Mouse (Mus musculus) thymus, postnatal 4 days (tissue): ENCODE results near the gene Atp11b.

Experiments
- DNase-seq: peaks from one replicate; pipeline ENCODE4 v3.0.0; 2021

Atp11b gene

DNA sequence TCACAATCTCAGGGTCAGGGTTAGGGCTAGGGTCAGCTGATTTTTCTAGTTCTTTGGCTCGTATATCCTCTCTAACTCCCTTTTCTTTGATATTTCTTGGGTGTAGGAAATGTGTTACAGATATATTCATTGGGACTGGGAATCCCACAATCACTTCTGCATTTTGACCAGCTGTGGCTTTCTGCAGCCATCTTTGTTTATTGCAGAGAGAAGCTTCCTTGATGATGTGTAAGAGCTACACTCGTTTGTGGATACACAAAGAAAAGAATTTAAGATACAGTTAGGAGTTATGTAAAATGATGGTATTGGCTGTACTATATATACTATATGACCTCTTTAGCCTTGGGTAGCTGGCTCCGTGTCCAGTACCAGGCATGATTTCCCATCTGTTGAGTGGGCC lies 25.8 kb downstream of the Atp11b start:
- DNase-seq: no peak

GRCm38 (mm10) chr3:35802040-35802439 lies 48.1 kb downstream of the Atp11b start:
- no peak for DNase-seq

GRCm38 (mm10) chr3:35819887-35820286 lies 66.0 kb downstream of the Atp11b start:
- DNase-seq: no peak

GRCm38 (mm10) chr3:35822036-35822435 lies 68.1 kb downstream of the Atp11b start:
- DNase-seq: no peak

GRCm38 (mm10) chr3:35849326-35849725 lies 95.4 kb downstream of the Atp11b start:
- DNase-seq: no peak

DNA sequence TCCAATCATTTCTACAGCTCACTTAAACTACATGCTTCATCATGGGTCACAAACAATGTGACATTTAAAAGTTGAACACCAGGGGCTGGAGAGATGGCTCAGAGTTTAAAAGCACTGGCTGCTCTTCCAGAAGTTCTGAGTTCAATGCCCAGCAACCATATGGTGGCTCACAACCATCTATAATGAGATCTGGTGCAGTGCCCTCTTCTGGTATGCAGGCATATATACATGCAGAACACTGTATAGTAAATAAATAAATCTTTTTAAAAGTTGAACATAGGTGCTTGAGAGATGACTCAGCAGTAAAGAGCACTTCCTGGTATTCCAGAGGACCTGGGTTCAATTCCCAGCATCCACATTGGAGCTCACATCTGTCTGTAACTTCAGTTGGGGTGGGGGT lies 129.4 kb downstream of the Atp11b start:
- peak; percentile 45 for DNase-seq

- no peak for DNase-seq
Measured at GRCm38 (mm10) chr3:35889531-35889930, 135.6 kb downstream of the Atp11b start.

DNA sequence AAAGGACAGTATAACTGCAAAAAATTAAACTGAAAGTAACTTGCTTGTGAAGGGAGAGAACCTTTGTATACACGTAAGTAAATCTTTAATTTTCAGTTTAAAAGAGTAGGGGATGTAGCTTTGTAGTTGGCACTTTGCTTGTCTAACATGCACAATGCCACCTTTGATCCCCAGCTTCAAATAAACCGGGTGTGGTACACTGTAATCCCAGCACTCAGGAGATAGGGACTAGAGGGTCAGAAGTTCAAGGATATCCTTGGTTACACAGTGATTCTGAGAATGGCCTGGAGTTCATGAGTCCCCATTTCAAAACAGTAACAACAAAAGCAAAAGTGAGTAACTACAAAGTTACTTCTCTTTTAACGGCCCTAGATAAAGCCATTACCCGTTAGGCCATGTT lies 137.2 kb downstream of the Atp11b start:
- DNase-seq: no peak

DNA sequence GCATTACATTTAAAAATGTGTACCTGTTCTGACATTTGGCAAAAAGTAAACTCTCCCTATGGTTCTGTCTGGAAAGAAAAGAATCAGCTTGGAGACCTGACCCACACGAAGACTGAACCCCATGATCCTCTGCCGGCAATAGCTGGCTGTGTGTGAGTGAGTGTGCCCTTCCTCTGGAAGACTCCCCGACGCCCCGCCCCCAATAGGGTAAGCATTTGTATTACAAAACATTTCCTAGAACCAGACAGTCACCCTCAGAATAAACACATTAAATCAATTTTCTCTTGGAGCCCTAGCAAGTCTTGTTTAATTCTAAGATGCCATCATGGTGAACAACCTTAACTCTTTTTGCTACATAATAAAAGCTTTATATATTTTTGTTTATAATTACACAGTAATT lies 139.2 kb downstream of the Atp11b start:
- no peak for DNase-seq

- no peak for DNase-seq
Measured at GRCm38 (mm10) chr3:35897900-35898299, 144.0 kb downstream of the Atp11b start.

- DNase-seq: no peak
Measured at GRCm38 (mm10) chr3:35899109-35899508, 145.2 kb downstream of the Atp11b start.

DNA sequence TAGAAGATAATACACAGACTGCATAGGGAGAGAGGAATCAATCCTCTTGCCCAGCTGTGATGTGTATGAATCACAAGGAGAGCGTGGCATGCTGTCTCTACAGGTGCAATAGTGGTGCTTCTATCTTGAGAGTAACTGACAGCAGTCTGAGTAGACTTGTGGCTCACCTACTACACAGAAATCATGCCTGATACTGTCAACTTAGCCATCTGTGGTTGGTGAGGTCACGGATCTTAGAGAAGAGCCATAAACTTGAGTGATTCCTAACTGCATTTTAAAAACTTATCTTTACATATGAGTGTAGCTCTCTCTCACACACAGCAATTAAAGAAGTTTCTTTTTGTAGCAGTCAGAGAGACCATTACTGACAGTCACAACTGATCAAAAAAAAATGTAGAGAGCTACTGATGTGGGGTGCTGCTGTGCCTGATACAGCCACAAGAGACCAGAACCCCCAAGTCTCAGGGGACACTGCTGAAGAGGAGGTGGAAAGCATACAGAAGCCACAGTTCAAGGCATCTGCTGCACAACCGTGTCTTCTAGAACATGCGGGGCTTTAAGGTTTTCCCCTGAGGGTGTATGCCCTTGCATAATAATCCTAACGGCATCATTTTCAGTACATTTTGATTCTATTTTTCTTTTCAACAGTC lies 146.8 kb downstream of the Atp11b start:
- DNase-seq: no peak
